Mouse (Mus musculus): ENCODE measurements around the gene Aoc1. TPM values are rescaled to one million over a fixed set of nuclear protein-coding genes. Genes with fewer than 3 reads are reported as not detected.
A peak's percentile ranks its signal among the peaks of the same experiment; 100 is the strongest.

The Aoc1 gene
- polyA plus RNA-seq, 1 experiment from 2014 or later, result not detected

- Histone ChIP-seq H3K9me3 (replicated peaks) (no peaks in the 10 kb centered on the region), H3K4me1 (peaks cover 25% of the 10 kb centered on the region), H3K27me3 (ENCODE audit: low read depth, poor library complexity, severe bottlenecking) (no peaks in the 10 kb centered on the region), H3K4me3 (peak within 1 kb of the TSS; percentile 45), H3K36me3 (no peaks in the 10 kb centered on the region), H3K27ac (replicated peaks) (peak within 1 kb of the TSS; percentile 81)
- 32% methylated on average over 6 of the region's 6 CpGs for WGBS
- DNase-seq (ENCODE audit: low spot score), result peak; percentile 68
Measured at GRCm38 (mm10) chr6:48840973-48841625, 31.6 kb upstream of the Aoc1 start, which contains the start of gene Tmem176b. Tmem176b (minus strand) TSS chr6:48841496.

GRCm38 (mm10) chr6:48842111-48842842, 30.4 kb upstream of the Aoc1 start:
- WGBS, result 79% methylated on average over 11 of the region's 11 CpGs
- Histone ChIP-seq H3K9me3 (replicated peaks) (no peaks in the 10 kb centered on the region), H3K36me3 (no peaks in the 10 kb centered on the region), H3K4me3 (peak overlapping the region; percentile 45; the same call in 1 of the 2 replicates), H3K27ac (replicated peaks) (peak overlapping the region; percentile 81), H3K4me1 (peaks cover 25% of the 10 kb centered on the region), H3K27me3 (ENCODE audit: low read depth, poor library complexity, severe bottlenecking) (no peaks in the 10 kb centered on the region)
- no peak for DNase-seq (ENCODE audit: low spot score)

GRCm38 (mm10) chr6:48845086-48845485, 27.6 kb upstream of the Aoc1 start:
- Histone ChIP-seq H3K36me3 (no peaks in the 10 kb centered on the region), H3K4me3 (no peak overlapping the region), H3K9me3 (replicated peaks) (no peaks in the 10 kb centered on the region), H3K27ac (replicated peaks) (no peak overlapping the region), H3K27me3 (ENCODE audit: low read depth, poor library complexity, severe bottlenecking) (no peaks in the 10 kb centered on the region; the same call in 1 of the 2 replicates), H3K4me1 (peaks cover 22% of the 10 kb centered on the region)
- DNase-seq (ENCODE audit: low spot score), result no peak
- WGBS, result 66% methylated on average over 4 of the region's 4 CpGs

GRCm38 (mm10) chr6:48851820-48852491, 20.7 kb upstream of the Aoc1 start:
- peak; percentile 69 for DNase-seq (ENCODE audit: low spot score)
- H3K36me3 ChIP-seq, result no peaks in the 10 kb centered on the region
- H3K4me1 ChIP-seq, result peaks cover 16% of the 10 kb centered on the region
- under 1% methylated on average over 29 of the region's 29 CpGs for WGBS
- no peaks in the 10 kb centered on the region for H3K9me3 ChIP-seq (replicated peaks)
- H3K27ac ChIP-seq (replicated peaks), result peak overlapping the region; percentile 87
- peak overlapping the region; percentile 54 for H3K4me3 ChIP-seq
- H3K27me3 ChIP-seq (ENCODE audit: low read depth, poor library complexity, severe bottlenecking), result no peaks in the 10 kb centered on the region; the same call in 1 of the 2 replicates

GRCm38 (mm10) chr6:48854155-48854554, 18.5 kb upstream of the Aoc1 start:
- H3K9me3 ChIP-seq (replicated peaks), result no peaks in the 10 kb centered on the region
- no peaks in the 10 kb centered on the region; the same call in 1 of the 2 replicates for H3K27me3 ChIP-seq (ENCODE audit: low read depth, poor library complexity, severe bottlenecking)
- no peak overlapping the region for H3K27ac ChIP-seq (replicated peaks)
- H3K4me1 ChIP-seq, result peaks cover 16% of the 10 kb centered on the region
- H3K36me3 ChIP-seq, result no peaks in the 10 kb centered on the region
- WGBS, result 95% methylated on average over 2 of the region's 2 CpGs
- no peak overlapping the region for H3K4me3 ChIP-seq
- no peak for DNase-seq (ENCODE audit: low spot score)

GRCm38 (mm10) chr6:48857613-48858302, 14.9 kb upstream of the Aoc1 start:
- Histone ChIP-seq H3K27ac (replicated peaks) (no peak overlapping the region), H3K27me3 (ENCODE audit: low read depth, poor library complexity, severe bottlenecking) (no peaks in the 10 kb centered on the region), H3K4me1 (peaks cover 8% of the 10 kb centered on the region), H3K36me3 (no peaks in the 10 kb centered on the region), H3K4me3 (no peak overlapping the region), H3K9me3 (replicated peaks) (no peaks in the 10 kb centered on the region)
- WGBS, result 57% methylated on average over 8 of the region's 8 CpGs
- DNase-seq (ENCODE audit: low spot score), result no peak

GRCm38 (mm10) chr6:48860130-48860815, 12.4 kb upstream of the Aoc1 start:
- H3K4me1 ChIP-seq, result peaks cover 17% of the 10 kb centered on the region
- H3K27ac ChIP-seq (replicated peaks), result peak overlapping the region; percentile 69; the same call in 1 of the 2 replicates
- peak; percentile 65 for DNase-seq (ENCODE audit: low spot score)
- H3K36me3 ChIP-seq, result no peaks in the 10 kb centered on the region
- WGBS, result 15% methylated on average over 23 of the region's 23 CpGs
- H3K4me3 ChIP-seq, result peak overlapping the region; percentile 46
- peaks cover 8% of the 10 kb centered on the region; the same call in 1 of the 2 replicates for H3K27me3 ChIP-seq (ENCODE audit: low read depth, poor library complexity, severe bottlenecking)
- H3K9me3 ChIP-seq (replicated peaks), result no peaks in the 10 kb centered on the region

GRCm38 (mm10) chr6:48860851-48861250, 11.8 kb upstream of the Aoc1 start:
- Histone ChIP-seq H3K27me3 (ENCODE audit: low read depth, poor library complexity, severe bottlenecking) (peaks cover 9% of the 10 kb centered on the region; the same call in 1 of the 2 replicates), H3K4me3 (no peak overlapping the region), H3K4me1 (peaks cover 23% of the 10 kb centered on the region), H3K36me3 (no peaks in the 10 kb centered on the region), H3K27ac (replicated peaks) (0 out of 2 replicates have a peak overlapping the region, but pooled peaks have one; percentile 69), H3K9me3 (replicated peaks) (no peaks in the 10 kb centered on the region)
- DNase-seq (ENCODE audit: low spot score), result no peak
- WGBS, result 92% methylated on average over 1 of the region's 1 CpGs

GRCm38 (mm10) chr6:48861616-48862280, 10.9 kb upstream of the Aoc1 start:
- peaks cover 32% of the 10 kb centered on the region for H3K4me1 ChIP-seq
- H3K27ac ChIP-seq (replicated peaks), result no peak overlapping the region
- no peak overlapping the region for H3K4me3 ChIP-seq
- H3K27me3 ChIP-seq (ENCODE audit: low read depth, poor library complexity, severe bottlenecking), result peaks cover 9% of the 10 kb centered on the region; the same call in 1 of the 2 replicates
- WGBS, result 85% methylated on average over 12 of the region's 12 CpGs
- H3K36me3 ChIP-seq, result no peaks in the 10 kb centered on the region
- DNase-seq (ENCODE audit: low spot score), result no peak
- no peaks in the 10 kb centered on the region for H3K9me3 ChIP-seq (replicated peaks)

- Histone ChIP-seq H3K4me1 (peaks cover 42% of the 10 kb centered on the region), H3K27me3 (ENCODE audit: low read depth, poor library complexity, severe bottlenecking) (peaks cover 9% of the 10 kb centered on the region; the same call in 1 of the 2 replicates), H3K9me3 (replicated peaks) (no peaks in the 10 kb centered on the region), H3K27ac (replicated peaks) (no peak overlapping the region), H3K4me3 (no peak overlapping the region), H3K36me3 (no peaks in the 10 kb centered on the region)
- DNase-seq (ENCODE audit: low spot score), result no peak
- 85% methylated on average over 4 of the region's 4 CpGs for WGBS
Measured at GRCm38 (mm10) chr6:48862816-48863215, 9.9 kb upstream of the Aoc1 start.

GRCm38 (mm10) chr6:48863488-48863887, 9.2 kb upstream of the Aoc1 start:
- Histone ChIP-seq H3K27ac (replicated peaks) (no peak overlapping the region), H3K4me1 (peaks cover 46% of the 10 kb centered on the region), H3K9me3 (replicated peaks) (no peaks in the 10 kb centered on the region), H3K27me3 (ENCODE audit: low read depth, poor library complexity, severe bottlenecking) (peaks cover 9% of the 10 kb centered on the region; the same call in 1 of the 2 replicates), H3K36me3 (no peaks in the 10 kb centered on the region), H3K4me3 (no peak overlapping the region)
- WGBS, result 87% methylated on average over 7 of the region's 7 CpGs
- DNase-seq (ENCODE audit: low spot score), result no peak
